12 mouse cellular contexts compared by ENCODE assay signal in the genomic region with DNA sequence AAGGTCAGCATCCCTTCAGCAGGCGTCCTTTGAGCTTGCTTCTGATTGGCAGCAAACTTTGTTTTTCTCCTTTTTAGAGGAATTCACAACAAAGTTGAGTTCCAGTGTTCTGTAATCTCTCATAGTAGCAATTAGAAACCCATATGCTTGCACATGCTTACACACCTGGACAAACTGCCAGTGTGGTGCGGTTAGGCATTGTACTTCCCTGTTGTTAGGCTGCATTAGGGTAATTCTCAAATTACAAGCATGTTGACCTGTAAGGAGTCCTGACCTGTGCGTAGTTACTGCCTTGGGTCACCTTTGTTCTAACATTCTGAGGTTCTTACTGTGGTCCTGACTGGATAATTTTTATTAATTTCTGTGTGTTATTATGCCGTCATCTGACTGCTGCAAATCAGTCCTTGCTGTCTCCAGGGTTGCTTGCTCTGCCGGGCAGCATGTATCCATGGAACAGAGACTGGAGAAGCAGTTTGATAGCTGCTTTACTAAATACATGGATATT. TPM values are rescaled to one million over a fixed set of nuclear protein-coding genes. Genes with fewer than 3 reads are reported as not detected.
A peak's percentile ranks its signal among the peaks of the same experiment; 100 is the strongest.
DNase-seq lines count a peak whose midpoint lies in the region; ATAC-seq and TF ChIP-seq lines count a peak whose summit lies in the region.
"Had no signal": no experiment of that assay in that cellular context is flagged by ENCODE, and none has a peak within 500 bp of the region (broad histone marks: within the 10 kb centered on the region; RNA-seq: fewer than 3 reads in every experiment).

No protein-coding gene starts in this region.

- DNase-seq in embryonic facial prominence, embryonic 11.5 days (ENCODE audit: low spot score) = peak; percentile 16
- DNase-seq in embryonic facial prominence, embryonic 10.5 days (ENCODE audit: low spot score) = no peak
- peak; percentile 45 for DNase-seq in brain, adult 2 months (ENCODE audit: low read depth, low spot score)
- no peak for DNase-seq in forebrain, postnatal 0 days
- DNase-seq in midbrain, postnatal 0 days (ENCODE audit: low spot score) = no peak
- no peak for DNase-seq in retina, postnatal 1 day
- no peak for DNase-seq in left cerebral cortex, adult 8-10 months (ENCODE audit: low spot score in 2 of 2)
- DNase-seq: gastrocnemius, postnatal 36 days had no signal

- H3K9me3 ChIP-seq in embryonic facial prominence, embryonic 11.5 days (replicated peaks; ENCODE audit: control insufficient read depth, low read length) = no peaks in the 10 kb centered on the region
- H3K9me3 ChIP-seq in embryonic facial prominence, embryonic 10.5 days = no peaks in the 10 kb centered on the region
- H3K9me3 ChIP-seq in forebrain, postnatal 0 days (ENCODE audit: low read length) = no peaks in the 10 kb centered on the region
- no peaks in the 10 kb centered on the region for H3K9me3 ChIP-seq in midbrain, postnatal 0 days (ENCODE audit: low read length)

- no peaks in the 10 kb centered on the region for H3K27me3 ChIP-seq in embryonic facial prominence, embryonic 11.5 days (ENCODE audit: control insufficient read depth, insufficient read depth, low read length)
- H3K27me3 ChIP-seq in embryonic facial prominence, embryonic 10.5 days (replicated peaks; ENCODE audit: low read depth, poor library complexity, severe bottlenecking) = no peaks in the 10 kb centered on the region
- no peaks in the 10 kb centered on the region for H3K27me3 ChIP-seq in forebrain, postnatal 0 days (ENCODE audit: insufficient read depth, low read length)
- H3K27me3 ChIP-seq in midbrain, postnatal 0 days (ENCODE audit: insufficient read depth, low read length) = no peaks in the 10 kb centered on the region
- H3K27me3 ChIP-seq: embryonic facial prominence, embryonic 12.5 days; limb, embryonic 12.5 days had no signal

- 40% methylated on average over 5 of the region's 5 CpGs for WGBS in embryonic facial prominence, embryonic 11.5 days
- 57% methylated on average over 5 of the region's 5 CpGs for WGBS in embryonic facial prominence, embryonic 10.5 days
- 30% methylated on average over 5 of the region's 5 CpGs for WGBS in forebrain, postnatal 0 days
- 45% methylated on average over 5 of the region's 5 CpGs for WGBS in midbrain, postnatal 0 days

- no peaks in the 10 kb centered on the region for H3K4me1 ChIP-seq in embryonic facial prominence, embryonic 11.5 days (ENCODE audit: control insufficient read depth, insufficient read depth, low read length)
- peaks cover 16% of the 10 kb centered on the region for H3K4me1 ChIP-seq in embryonic facial prominence, embryonic 10.5 days
- peaks cover 17% of the 10 kb centered on the region; the same call in 1 of the 2 replicates for H3K4me1 ChIP-seq in forebrain, postnatal 0 days (ENCODE audit: insufficient read depth)
- peaks cover 4% of the 10 kb centered on the region; the same call in 1 of the 2 replicates for H3K4me1 ChIP-seq in midbrain, postnatal 0 days (ENCODE audit: insufficient read depth, low read length)

- ATAC-seq in embryonic facial prominence, embryonic 11.5 days (replicated peaks; ENCODE audit: insufficient number of reproducible peaks, low FRiP score, low TSS enrichment, low read depth) = no peak
- no peak for ATAC-seq in forebrain, postnatal 0 days
- ATAC-seq in midbrain, postnatal 0 days (ENCODE audit: low FRiP score) = no peak
- no peak for ATAC-seq in frontal cortex, adult (ENCODE audit: low TSS enrichment)

- no peak overlapping the region for H3K9ac ChIP-seq in embryonic facial prominence, embryonic 11.5 days (replicated peaks; ENCODE audit: low read length)
- H3K9ac ChIP-seq in forebrain, postnatal 0 days = peak overlapping the region; percentile 45
- H3K9ac ChIP-seq in midbrain, postnatal 0 days (replicated peaks; ENCODE audit: low read length, poor library complexity, severe bottlenecking) = peak overlapping the region; percentile 78
- H3K9ac ChIP-seq: embryonic facial prominence, embryonic 12.5 days; limb, embryonic 12.5 days had no signal

- no peaks in the 10 kb centered on the region for H3K36me3 ChIP-seq in embryonic facial prominence, embryonic 11.5 days (replicated peaks; ENCODE audit: control insufficient read depth, insufficient read depth, low read depth, low read length)
- H3K36me3 ChIP-seq in embryonic facial prominence, embryonic 10.5 days (replicated peaks) = peaks cover 5% of the 10 kb centered on the region
- peaks cover 6% of the 10 kb centered on the region for H3K36me3 ChIP-seq in forebrain, postnatal 0 days (ENCODE audit: insufficient read depth)
- peaks cover 7% of the 10 kb centered on the region; the same call in 1 of the 2 replicates for H3K36me3 ChIP-seq in midbrain, postnatal 0 days (ENCODE audit: insufficient read depth, low read length)

- TF ChIP-seq CTCF in forebrain, postnatal 0 days (IDR thresholded peaks at IDR 0.05; ENCODE audit: low read depth) = no peak
- no peak for TF ChIP-seq CTCF in midbrain, postnatal 0 days (IDR thresholded peaks at IDR 0.05)

- H3K4me3 ChIP-seq in embryonic facial prominence, embryonic 11.5 days (ENCODE audit: low read depth, low read length) = no peak overlapping the region
- no peak overlapping the region for H3K4me3 ChIP-seq in embryonic facial prominence, embryonic 10.5 days
- peak overlapping the region; percentile 38 for H3K4me3 ChIP-seq in forebrain, postnatal 0 days (ENCODE audit: low read depth, low read length)
- H3K4me3 ChIP-seq in midbrain, postnatal 0 days (ENCODE audit: low read depth, low read length) = peak overlapping the region; percentile 50
- H3K4me3 ChIP-seq: embryonic facial prominence, embryonic 12.5 days; limb, embryonic 12.5 days had no signal

- no peak overlapping the region for H3K4me2 ChIP-seq in embryonic facial prominence, embryonic 11.5 days (ENCODE audit: low read depth, low read length)
- peak overlapping the region; percentile 66 for H3K4me2 ChIP-seq in forebrain, postnatal 0 days (ENCODE audit: low read depth)
- H3K4me2 ChIP-seq in midbrain, postnatal 0 days (ENCODE audit: low read depth, low read length, poor library complexity, severe bottlenecking) = peak overlapping the region; percentile 59
- H3K4me2 ChIP-seq: embryonic facial prominence, embryonic 12.5 days; limb, embryonic 12.5 days had no signal

- no peak overlapping the region for H3K27ac ChIP-seq in embryonic facial prominence, embryonic 11.5 days (replicated peaks; ENCODE audit: low read depth, low read length)
- H3K27ac ChIP-seq in embryonic facial prominence, embryonic 10.5 days (replicated peaks) = no peak overlapping the region
- H3K27ac ChIP-seq in forebrain, postnatal 0 days (ENCODE audit: low read depth, low read length) = peak overlapping the region; percentile 84
- peak overlapping the region; percentile 85 for H3K27ac ChIP-seq in midbrain, postnatal 0 days (ENCODE audit: low read depth, low read length)
- H3K27ac ChIP-seq: embryonic facial prominence, embryonic 12.5 days; limb, embryonic 12.5 days had no signal

RNA-seq across cellular contexts. Expression of gene Gm42669, which starts 8.6 kb away (rescaled TPM):
- 0.14 and 0.41 TPM in 2 replicates for polyA plus RNA-seq in embryonic facial prominence, embryonic 11.5 days (2014; fragmentation: Nextera tagmentation; extraction: Ambion mirVana)
- 0.38 and 0.42 TPM in 2 replicates for polyA plus RNA-seq in embryonic facial prominence, embryonic 10.5 days (2016; fragmentation: Nextera tagmentation; extraction: Ambion mirVana)
- 0.15 and 0.29 TPM in 2 replicates for total RNA-seq in forebrain, postnatal 0 days (2014; rRNA removed)
- 0.09 and 0.21 TPM in 2 replicates for polyA plus RNA-seq in forebrain, postnatal 0 days (2015; fragmentation: Nextera tagmentation; extraction: Ambion mirVana)
- total RNA-seq in midbrain, postnatal 0 days (2014; rRNA removed) = 0.66 and 3.4 TPM in 2 replicates
- 0.28 and 0.72 TPM in 2 replicates for polyA plus RNA-seq in midbrain, postnatal 0 days (2015; fragmentation: Nextera tagmentation; extraction: Ambion mirVana)
- total RNA-seq in left cerebral cortex, adult 8-10 months (2022) = under 1 TPM; 0.37 to 0.54 (median 0.48) TPM
- total RNA-seq: gastrocnemius, postnatal 36 days; hematopoietic stem cell, adult 5-6 weeks had no signal

RNA-seq across cellular contexts. Expression of gene 1700028K03Rik, which starts 35.7 kb away (rescaled TPM):
- 0.08 TPM in 1 of 2 replicates, not detected in the other for polyA plus RNA-seq in embryonic facial prominence, embryonic 11.5 days (2014; fragmentation: Nextera tagmentation; extraction: Ambion mirVana)
- 0.02 and 0.06 TPM in 2 replicates for polyA plus RNA-seq in embryonic facial prominence, embryonic 10.5 days (2016; fragmentation: Nextera tagmentation; extraction: Ambion mirVana)
- total RNA-seq in forebrain, postnatal 0 days (2014; rRNA removed) = 0.23 and 0.38 TPM in 2 replicates
- polyA plus RNA-seq in forebrain, postnatal 0 days (2015; fragmentation: Nextera tagmentation; extraction: Ambion mirVana) = 0.06 and 0.12 TPM in 2 replicates
- total RNA-seq in midbrain, postnatal 0 days (2014; rRNA removed) = 0.16 and 0.33 TPM in 2 replicates
- 0.16 and 0.17 TPM in 2 replicates for polyA plus RNA-seq in midbrain, postnatal 0 days (2015; fragmentation: Nextera tagmentation; extraction: Ambion mirVana)
- 1 to 10 TPM in 1 of 4 experiments, under 1 TPM in 3; 0.41 to 1.1 (median 0.66) TPM for total RNA-seq in left cerebral cortex, adult 8-10 months (2022)
- total RNA-seq: gastrocnemius, postnatal 36 days; hematopoietic stem cell, adult 5-6 weeks had no signal

Comparison
In these comparisons a context has a peak if more than half of its experiments do, and no peak if none do; other contexts are left out.
1. DNase-seq: peak in embryonic facial prominence, embryonic 11.5 days (single experiment) and brain, adult 2 months (single experiment); none in embryonic facial prominence, embryonic 10.5 days (single experiment), forebrain, postnatal 0 days (single experiment), midbrain, postnatal 0 days (single experiment), retina, postnatal 1 day (single experiment) and left cerebral cortex, adult 8-10 months (0 of 2).
2. H3K27ac ChIP-seq: peak in forebrain, postnatal 0 days (single experiment) and midbrain, postnatal 0 days (single experiment); none in embryonic facial prominence, embryonic 11.5 days (single experiment) and embryonic facial prominence, embryonic 10.5 days (single experiment).
3. H3K4me3 ChIP-seq: peak in forebrain, postnatal 0 days (single experiment) and midbrain, postnatal 0 days (single experiment); none in embryonic facial prominence, embryonic 11.5 days (single experiment) and embryonic facial prominence, embryonic 10.5 days (single experiment).